Mouse (Mus musculus) urinary bladder, postnatal 36 days (tissue): Measurements from ENCODE around the gene Eef1g.

ENCODE experiments used
- DNase-seq, 2 experiments: peaks; one replicate each; pipeline ENCODE4 v3.0.0; 2022; ENCODE audit warnings: low spot score in 2 of 2, mixed read lengths in 1 of 2

Eef1g gene

DNA sequence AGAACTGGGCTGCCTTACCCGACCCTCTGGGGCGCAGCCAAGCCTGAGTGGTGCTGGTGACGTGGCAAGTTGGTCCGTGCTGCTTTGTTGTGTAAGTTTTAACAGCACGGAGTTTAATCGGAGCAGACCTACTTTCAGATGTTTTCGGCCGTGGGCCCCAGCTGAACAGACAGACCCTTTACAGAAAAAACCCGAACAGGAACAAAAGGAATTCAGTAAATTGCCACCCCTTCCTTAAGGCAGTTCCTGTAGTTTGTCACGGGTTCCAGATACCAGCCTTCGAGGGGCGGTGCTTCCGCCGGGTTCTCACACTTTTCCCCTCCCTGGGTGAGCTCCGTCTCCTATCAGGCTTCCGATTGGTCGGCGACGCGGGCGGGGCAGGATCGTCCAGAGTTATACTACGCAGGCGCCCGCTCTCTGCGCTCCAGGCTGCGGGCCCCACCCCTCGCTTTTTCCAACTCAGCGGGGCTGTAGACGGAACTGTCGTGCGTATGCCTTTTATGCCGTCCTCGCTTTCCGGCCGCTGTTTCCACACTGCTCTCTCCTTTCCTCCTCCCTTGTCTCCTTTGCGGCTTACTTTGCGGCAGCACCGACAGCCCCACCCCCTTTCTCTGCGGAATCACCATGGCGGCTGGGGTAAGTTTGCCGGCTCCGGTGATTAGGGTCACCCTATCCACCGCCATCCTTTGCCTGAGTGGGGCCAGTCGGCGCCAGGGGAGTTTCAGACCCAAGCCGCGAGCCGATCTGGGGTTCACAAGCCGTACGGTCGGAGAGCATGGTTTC, at the start of gene Eef1g:
TSS of gene Eef1g (plus strand) at position 452 of the 783 bp plus-strand sequence.
- DNase-seq, result peak; percentile 95 to 99

DNA sequence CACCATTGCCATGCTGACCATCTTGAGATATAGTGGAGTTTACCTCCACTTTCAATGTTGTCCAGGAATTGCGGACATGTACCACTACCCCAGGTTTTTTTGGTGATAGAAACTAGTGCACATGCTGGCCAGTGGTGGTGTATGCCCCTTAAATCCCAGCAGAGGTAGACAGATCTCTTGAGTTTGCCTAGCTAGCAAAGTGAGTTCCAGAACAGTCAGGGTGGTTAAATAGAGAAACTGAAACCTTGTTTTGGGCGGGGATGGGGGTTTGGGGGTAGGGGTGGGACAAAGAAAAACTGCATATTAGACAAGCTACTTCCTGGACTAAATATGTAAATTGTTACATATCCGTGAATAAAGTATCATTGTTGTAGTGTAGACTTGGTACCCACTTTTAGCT, 47.8 kb upstream of the Eef1g start:
- DNase-seq, result no peak

DNA sequence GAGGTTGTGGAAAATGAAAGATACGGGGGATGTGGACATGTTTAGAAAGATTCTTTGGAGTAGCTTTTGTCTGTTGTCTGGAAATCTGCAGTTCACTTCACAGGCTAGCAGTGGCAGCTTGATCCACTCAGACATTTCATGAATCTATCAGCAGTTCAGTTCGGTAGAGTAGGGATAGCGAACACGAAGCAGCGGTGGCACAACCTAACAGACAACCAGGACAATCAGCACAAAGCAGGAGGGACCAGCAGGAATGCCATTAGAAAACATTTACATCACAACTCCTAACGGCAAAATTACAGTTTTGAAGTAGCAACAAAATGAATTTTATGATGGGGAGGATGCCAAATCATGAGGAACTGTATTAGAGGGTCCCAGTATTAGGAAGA, 47.2 kb upstream of the Eef1g start:
- no peak for DNase-seq

DNA sequence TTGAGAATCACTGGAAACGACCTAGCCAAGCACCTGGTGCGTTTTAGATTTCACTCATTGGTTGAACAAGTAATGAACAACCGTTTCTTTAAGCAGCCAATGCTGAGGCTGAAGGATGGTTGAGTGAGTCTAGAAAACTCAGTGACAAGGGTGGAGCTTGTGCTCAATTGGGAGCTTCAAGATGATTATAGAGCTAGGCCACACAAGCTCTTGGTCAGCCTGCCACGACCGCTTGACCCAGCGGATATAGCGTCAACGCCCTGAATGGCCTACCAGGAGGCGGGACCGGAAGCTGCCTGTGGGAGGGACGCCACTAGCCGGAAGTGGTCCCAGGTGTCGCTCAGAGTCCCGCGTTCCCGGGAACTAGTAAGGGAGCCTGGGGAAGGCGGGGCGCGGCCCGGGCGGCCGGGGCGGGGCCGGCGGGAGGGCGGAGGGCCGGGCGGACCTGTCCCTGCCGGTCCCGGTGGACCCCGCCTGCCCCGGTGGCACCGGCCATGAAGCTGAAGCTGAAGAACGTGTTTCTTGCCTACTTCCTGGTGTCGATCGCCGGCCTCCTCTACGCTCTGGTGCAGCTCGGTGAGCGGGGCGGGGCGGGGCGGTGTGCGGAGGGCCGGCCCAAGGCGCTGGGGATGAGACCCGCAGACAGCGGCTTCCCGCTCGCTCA, 46.6 kb upstream of the Eef1g start, which contains the start of gene B3gat3:
TSS of gene B3gat3 (plus strand) at position 302 of the 664 bp plus-strand sequence.
- DNase-seq, result peak; percentile 95 to 97

DNA sequence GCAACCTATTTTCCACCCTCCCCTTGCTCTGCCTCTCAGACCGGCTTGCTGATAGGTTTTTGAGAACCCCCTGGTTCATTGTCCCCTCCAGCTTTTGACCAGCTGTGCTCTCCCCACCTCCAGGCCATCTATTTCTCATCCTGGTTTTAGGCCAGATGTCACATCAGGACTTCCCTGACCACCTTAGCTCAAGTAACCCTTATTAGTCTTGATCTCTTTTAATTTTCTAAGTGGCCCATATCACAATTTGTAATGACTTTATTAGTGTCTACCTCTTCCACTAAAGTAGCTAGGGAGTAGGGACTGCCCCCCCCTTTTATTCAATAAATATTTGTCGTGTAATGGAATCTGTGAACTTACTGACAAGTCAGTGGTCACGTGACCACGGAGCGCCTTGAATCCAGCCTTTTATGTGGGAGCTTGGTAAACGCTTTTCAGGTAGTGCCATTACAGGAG, 46.0 kb upstream of the Eef1g start:
- no peak for DNase-seq

DNA sequence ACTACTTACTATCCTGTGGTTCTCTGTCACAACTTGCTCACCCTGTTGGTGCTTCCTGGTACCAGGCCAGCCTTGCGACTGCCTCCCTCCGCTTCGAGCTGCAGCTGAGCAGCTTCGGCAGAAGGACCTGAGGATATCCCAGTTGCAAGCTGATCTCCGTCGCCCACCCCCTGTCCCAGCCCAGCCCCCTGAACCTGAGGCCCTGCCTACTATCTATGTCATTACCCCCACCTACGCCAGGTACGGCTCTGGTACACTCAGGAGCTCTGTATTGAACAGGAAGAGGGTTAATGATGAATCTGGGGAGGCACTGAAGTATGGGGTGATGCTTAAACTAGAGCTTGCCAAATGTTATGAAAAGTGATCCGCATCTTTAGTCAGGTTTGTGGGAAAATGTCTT, 45.1 kb upstream of the Eef1g start:
- DNase-seq, result no peak

DNA sequence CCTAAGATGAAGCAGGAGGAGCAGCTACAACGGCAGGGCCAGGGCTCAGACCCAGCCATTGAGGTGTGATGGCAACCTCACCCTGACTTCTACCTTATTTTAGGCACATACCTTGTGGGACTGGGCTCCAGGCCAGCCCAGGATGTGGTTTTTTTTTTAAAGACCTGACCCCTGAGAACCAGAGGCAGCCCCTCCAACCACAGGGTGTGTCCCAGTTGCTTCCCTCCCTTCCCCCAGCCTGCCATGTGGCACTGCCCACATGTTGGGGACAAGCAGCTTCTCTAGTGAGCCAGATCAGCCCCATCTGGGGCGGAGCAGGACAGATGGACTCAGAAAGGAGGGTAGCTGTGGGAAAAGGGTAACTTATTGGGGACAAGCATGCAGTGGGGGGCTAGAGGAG, 40.1 kb upstream of the Eef1g start:
- DNase-seq, result no peak

DNA sequence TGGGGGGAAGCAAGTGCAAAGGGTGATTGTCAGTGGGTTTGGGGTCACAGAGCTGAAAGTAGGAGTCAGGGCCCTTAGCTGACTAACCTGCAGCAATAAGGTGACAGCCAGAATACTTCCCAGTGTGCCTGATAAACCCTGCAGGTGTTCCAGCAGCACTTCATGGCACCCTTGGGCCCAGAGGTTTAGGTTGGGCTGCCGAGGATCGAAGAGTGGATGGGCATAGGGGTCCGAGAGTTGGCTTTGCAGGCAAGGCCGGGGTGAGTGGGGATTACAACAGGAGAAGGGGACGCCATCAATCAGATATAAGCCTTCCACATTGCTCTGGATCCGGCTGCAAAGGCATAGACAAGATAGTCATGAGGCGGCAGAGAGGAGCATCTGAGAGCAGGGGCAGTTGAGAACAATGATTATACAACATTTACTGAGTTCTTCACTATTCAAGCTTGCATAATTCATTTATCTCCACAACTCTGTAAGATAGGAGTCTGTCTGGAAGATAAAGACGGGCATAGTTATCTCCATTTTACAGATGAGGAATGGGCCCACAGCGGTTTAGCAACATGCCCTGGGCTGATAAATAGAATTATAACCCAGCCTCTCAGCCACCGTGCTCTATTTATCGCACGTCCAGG, 38.8 kb upstream of the Eef1g start:
- DNase-seq, result no peak

DNA sequence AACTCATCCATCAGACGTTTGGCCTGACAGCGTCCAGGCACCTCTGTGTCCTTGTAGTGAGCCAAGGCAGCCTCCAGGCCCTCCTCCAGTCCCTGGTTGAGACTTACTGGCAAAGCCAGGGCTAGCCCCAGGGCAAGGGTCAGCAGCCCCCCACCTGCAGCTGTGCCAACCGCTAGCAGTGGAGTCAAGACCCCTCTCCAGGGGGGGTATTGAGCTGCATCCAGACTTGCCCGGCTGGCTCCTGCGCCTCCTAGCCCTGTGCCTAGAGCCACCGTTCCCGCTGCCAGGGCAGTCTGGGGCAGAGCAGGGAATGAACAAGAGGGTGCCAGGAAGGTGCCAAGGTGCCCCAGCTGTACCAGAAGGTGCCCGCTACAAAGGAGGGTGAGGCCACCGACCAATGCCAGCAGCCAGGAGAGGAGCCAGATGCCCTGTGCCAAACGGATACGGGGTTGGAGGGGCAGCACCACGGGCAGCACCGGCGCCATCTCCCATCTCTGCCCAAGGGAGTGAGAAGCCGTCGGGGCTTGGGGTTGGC, 38.1 kb upstream of the Eef1g start:
- no peak for DNase-seq

DNA sequence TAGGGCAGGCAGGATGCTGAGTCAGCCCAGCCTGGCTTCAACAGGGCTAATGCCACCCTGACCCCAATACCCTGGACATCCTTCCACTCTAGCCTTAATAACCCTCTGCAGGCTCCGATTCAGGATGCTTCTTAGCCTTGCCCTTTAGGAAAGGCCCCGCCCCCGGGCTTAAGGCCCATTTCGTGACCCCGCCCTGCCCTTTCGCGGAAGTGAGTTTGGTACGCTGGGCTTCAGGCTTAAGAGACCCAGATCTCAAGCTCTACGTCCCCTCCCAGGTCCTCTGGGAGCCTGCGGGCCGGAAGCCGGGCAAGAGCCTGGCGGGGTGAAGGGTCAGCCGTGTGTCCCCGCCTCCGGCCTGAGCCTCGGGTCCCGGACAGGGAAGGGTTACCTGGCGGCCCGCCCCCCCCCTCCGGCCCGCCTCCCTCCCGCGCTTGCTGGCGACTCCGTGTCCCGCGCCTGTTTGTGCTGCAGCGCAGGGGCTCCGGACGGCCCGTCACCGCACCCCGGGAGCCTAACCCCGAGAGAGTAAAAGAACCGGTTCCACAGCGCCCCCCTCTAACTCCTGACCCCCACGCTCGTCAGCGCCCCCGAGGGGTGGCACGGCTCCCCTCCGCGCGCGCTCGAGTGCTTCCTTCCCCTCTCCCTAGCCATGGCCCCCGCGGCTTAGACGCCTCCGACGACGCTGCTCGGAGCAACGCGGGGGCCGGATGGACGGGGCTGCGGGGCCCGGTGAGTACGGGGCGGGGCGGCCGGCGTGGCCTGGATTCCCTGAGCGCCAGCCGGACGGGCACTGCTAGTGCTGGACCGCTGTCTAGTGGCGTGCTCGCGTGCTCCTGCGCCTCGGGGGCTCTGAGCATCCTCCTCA, 37.4 kb upstream of the Eef1g start, which contains the start of the genes Rom1 and Eml3:
TSS of gene Rom1 (minus strand) at position 133 of the 865 bp plus-strand sequence.
TSS of gene Eml3 (plus strand) at position 329 of the 865 bp plus-strand sequence.
- peak; percentile 85 to 94 for DNase-seq

DNA sequence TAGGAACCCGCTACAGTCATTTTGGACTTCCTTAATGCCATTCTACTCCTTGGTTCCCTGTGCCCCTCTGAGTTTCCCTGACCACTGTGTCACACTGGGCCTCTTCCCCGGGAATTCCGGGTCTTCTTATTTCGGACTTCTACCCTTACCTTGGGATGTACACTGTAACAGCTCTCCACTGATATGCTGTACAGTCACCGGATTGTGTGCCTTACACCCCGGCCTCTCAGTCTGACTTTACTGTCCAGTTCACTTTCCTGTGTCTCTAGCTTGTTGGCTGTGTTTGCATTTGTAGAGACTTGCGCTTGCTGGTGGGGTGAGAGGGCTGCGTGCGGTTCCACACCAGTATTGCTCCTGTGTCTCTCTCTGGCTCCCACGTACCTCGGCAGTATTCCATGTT, 36.7 kb upstream of the Eef1g start:
- DNase-seq, result no peak

DNA sequence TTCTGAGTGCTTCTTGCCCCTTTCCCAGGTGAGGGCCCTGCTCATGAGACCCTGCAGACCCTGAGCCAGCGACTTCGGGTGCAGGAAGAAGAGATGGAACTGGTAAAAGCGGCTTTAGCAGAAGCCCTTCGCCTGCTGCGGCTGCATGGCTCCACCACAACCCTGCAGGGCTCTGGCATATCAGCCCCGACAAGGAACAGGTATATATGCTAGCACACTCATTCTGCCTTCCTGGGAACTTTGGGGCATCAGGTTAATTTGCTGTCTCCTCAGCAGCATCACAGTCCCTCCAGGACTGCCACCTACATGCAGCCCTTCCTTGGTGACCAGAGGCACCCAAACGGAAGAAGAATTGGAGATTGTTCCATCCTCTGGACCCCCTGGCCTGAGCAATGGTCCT, 36.1 kb upstream of the Eef1g start:
- no peak for DNase-seq

DNA sequence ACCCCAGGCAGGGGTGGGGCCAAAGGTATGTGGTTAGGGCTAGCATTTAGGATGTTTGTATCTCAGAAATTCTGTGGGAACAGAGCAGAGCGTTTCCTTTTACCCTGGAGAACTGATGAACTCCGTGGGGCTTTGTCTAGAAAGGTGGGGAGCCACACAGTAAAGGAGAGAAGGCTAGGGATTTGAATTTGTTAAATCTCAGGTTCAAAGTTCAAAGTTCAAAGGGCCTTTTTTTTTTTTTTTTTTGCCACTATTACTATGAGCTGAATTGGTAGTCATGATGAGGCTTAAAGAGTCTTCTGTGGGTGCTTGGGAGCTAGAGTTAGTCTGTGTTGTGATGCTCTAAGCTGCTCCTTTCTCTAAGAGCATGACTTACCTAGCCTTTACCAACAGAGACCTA, 30.1 kb upstream of the Eef1g start:
- no peak for DNase-seq

DNA sequence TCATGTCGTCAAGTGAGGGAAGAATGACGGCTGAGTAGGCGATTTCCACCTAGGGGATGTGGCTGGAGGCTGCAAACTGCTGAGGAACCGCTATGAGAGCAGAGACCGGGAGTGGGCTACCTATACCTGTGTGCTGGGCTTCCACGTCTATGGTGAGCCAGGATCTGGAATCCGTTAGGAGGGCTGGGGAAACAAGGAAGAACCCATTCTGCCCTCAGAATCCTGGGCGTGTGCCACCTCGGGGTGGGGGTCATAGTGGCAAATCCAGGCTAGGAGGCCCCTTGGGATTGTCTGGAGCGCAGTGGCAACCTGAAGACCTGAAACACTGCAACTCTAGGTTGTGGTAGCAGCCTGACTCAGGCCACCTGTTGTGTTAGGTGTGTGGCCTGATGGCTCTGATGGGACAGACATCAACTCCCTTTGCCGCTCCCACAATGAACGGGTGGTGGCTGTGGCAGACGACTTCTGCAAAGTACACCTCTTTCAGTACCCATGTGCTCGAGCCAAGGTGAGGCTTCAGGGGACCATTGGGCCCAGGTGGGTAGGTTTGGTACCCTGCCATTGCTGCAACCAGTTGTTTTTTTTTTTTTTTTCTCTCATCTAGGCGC, 26.2 kb upstream of the Eef1g start:
- no peak for DNase-seq

DNA sequence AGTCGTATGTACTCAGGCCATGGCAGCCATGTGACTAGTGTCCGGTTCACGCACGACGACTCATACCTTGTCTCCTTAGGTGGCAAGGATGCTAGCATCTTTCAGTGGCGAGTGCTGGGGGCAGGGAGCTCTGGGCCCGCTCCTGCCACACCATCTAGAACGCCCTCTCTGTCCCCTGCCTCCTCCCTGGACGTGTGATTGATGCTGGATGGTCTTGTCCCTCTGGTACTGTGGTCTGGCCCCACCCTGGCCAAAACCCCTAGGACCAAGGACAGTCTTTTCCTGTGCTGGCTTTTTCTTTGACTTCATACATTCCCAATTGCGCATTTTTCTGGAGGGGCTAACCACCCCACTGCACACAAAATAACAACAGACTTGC, 25.7 kb upstream of the Eef1g start:
- no peak for DNase-seq

DNA sequence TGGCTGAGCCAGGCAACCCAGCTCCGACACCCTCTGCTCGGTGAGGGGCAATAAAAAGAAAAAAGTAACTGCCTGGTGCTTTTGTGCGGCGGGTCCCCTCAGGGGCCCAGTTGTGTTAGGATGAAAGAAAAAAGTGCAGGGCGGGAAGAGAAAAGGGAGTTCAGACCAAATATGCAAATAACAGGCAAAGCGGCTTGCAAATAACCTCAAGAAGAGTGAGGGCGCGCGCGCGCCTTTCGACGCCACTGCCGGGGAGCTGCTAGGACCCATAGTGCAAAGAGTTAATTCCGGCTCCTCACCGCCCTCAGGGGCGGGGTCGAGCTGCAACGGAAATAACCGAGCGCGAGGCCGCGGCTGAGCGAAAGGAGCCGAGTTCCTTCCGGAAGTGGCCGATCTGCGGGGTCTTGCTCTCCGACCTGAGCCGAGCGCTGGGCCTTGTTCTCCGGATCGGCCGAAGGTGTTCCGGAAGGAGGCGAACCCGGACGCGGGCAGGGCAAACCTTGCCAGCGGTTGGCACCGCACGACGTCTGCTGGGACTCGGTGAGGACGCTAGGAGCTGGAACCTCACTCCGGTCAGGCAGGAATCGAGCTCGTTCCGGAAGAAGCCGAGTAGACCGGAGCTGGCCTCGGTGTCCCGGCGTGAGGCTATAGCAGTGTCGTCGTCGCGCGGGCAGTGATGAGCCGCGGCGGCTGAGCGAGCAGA, 25.2 kb upstream of the Eef1g start, which contains the start of gene Mta2:
TSS of gene Mta2 (plus strand) at position 361 of the 703 bp plus-strand sequence.
- DNase-seq, result peak; percentile 96

DNA sequence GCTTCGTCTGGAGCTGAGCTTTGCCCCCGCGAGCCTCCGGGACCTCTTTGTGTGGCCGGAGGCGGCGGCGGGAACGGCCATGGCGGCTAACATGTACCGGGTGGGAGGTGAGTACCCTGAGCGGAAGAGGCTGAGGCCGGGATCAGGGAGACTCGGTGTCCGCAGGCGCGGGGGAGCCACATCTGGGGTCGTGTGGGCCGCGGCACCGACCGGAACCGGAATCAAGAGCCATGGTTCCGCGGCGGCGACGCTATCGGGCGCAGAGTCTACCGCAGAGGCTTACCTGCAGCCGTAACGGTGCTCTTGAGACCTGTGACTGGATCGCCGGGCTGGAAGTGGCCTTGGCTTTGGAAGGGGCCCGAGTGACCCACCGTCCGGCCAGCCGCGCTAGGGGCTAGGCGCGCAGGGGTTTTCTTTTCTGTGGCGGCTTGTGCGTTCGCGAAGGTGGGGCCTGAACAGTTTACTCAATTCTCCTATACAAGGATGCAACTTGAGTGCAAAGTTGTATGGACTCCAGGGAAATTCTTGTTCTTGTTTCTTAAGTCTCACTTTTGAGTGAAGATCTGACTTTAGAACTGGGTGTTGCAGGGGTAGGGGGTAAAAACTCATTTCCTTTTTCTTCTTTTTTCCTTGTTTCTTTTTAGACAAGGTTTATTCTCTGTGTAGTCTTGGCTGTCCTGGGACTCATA, 24.4 kb upstream of the Eef1g start:
- peak in 1 of 2 experiments; percentile 48 for DNase-seq

DNA sequence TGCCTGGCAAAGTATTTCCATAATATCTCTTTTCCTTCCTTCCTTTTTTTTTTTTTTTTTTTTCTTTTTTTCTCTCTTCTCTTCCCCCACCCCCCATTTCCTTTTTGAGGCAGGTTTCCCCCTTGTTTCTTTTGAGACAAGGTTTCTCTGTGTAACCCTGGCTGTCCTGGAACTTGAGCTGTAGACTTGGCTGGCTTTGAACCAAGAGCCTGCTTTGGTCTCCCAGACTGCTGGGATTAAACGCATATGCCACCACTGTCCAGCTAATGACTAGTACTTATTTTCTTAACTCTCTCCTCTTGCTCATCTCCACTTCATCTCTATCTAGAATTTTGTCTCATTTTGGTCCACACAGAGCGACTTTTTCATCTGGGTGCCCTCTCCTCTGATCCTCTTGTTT, 23.8 kb upstream of the Eef1g start:
- no peak for DNase-seq

DNA sequence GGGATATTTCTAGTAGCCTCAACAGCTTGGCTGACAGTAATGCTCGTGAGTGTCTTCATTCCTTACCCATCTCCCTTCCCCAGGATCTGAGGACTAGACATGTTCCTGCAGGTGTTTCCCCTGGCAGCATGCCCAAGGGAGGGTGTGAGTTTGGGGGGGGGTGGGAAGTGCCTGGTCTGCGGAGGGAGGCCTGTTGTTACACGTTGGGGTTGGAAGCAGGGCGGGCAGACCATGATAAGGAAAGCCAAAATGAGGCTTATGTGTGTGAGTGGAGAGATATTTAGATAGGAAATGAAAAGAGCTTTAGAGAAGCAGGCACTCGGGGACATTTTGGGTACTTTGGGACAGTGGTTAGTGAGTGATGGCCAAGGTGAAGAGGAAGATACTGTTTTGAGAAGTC, 22.8 kb upstream of the Eef1g start:
- DNase-seq, result peak in 1 of 2 experiments; percentile 57

DNA sequence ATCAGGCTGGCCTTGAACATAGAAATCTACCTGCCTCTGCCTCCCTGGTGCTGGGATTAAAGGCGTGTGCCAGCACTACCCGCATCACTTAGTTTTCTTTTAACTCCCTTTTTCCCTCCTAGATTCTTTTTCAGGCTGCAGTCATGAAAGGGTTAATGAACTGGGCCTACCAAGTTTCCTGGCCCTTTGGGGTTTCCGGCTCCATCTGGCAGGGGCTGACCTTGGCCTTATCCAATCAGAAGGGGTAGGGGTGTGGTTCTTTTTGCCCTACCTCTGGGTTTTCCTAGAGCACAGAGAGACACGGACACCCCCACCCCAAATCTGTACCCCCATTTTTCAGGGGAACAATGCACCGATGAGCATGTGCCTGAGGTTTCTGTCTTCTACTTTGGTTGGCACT, 22.1 kb upstream of the Eef1g start:
- peak in 1 of 2 experiments; percentile 62 for DNase-seq
